Mouse (Mus musculus): ENCODE results near the gene Mroh9. TPM values are rescaled to one million over a fixed set of nuclear protein-coding genes. Genes with fewer than 3 reads are reported as not detected.

The Mroh9 gene
- polyA plus RNA-seq, 1 experiment from 2014 or later: not detected

- H3K9ac ChIP-seq: no peak overlapping the region
- 49% methylated on average over 2 of the region's 2 CpGs for WGBS
- no peaks in the 10 kb centered on the region for H3K27me3 ChIP-seq
- H3K27ac ChIP-seq: no peak overlapping the region
- H3K36me3 ChIP-seq (ENCODE audit: poor library complexity, severe bottlenecking): no peaks in the 10 kb centered on the region
- H3K4me3 ChIP-seq: no peak overlapping the region
- no peak overlapping the region for H3K4me2 ChIP-seq
- no peak for ATAC-seq
- no peaks in the 10 kb centered on the region for H3K9me3 ChIP-seq (replicated peaks)
- no peaks in the 10 kb centered on the region for H3K4me1 ChIP-seq
These were observed 28.1 kb downstream of the Mroh9 start for GRCm38 (mm10) chr1:163057363-163057762.

GRCm38 (mm10) chr1:163055629-163056028 is 29.8 kb downstream of the Mroh9 start:
- Histone ChIP-seq H3K36me3 (ENCODE audit: poor library complexity, severe bottlenecking) (no peaks in the 10 kb centered on the region), H3K4me2 (no peak overlapping the region), H3K27me3 (no peaks in the 10 kb centered on the region), H3K9me3 (replicated peaks) (no peaks in the 10 kb centered on the region), H3K9ac (no peak overlapping the region), H3K4me1 (no peaks in the 10 kb centered on the region), H3K4me3 (no peak overlapping the region), H3K27ac (no peak overlapping the region)
- no peak for ATAC-seq

- H3K4me2 ChIP-seq: no peak overlapping the region
- H3K4me3 ChIP-seq: no peak overlapping the region
- no peaks in the 10 kb centered on the region for H3K27me3 ChIP-seq
- H3K9ac ChIP-seq: no peak overlapping the region
- H3K4me1 ChIP-seq: no peaks in the 10 kb centered on the region
- no peak overlapping the region for H3K27ac ChIP-seq
- ATAC-seq: no peak
- no peaks in the 10 kb centered on the region for H3K9me3 ChIP-seq (replicated peaks)
- H3K36me3 ChIP-seq (ENCODE audit: poor library complexity, severe bottlenecking): no peaks in the 10 kb centered on the region
These were observed 62.4 kb downstream of the Mroh9 start for GRCm38 (mm10) chr1:163023075-163023474.

- 70% methylated on average over 3 of the region's 3 CpGs for WGBS
- no peak overlapping the region for H3K4me2 ChIP-seq
- no peaks in the 10 kb centered on the region for H3K4me1 ChIP-seq
- H3K27me3 ChIP-seq: no peaks in the 10 kb centered on the region
- H3K27ac ChIP-seq: no peak overlapping the region
- no peak overlapping the region for H3K4me3 ChIP-seq
- H3K36me3 ChIP-seq (ENCODE audit: poor library complexity, severe bottlenecking): no peaks in the 10 kb centered on the region
- no peak overlapping the region for H3K9ac ChIP-seq
- no peaks in the 10 kb centered on the region for H3K9me3 ChIP-seq (replicated peaks)
- no peak for ATAC-seq
These were observed 76.2 kb downstream of the Mroh9 start for GRCm38 (mm10) chr1:163009220-163009619.

- H3K9me3 ChIP-seq (replicated peaks): no peaks in the 10 kb centered on the region
- no peak for ATAC-seq
- no peak overlapping the region for H3K27ac ChIP-seq
- H3K4me3 ChIP-seq: no peak overlapping the region
- H3K27me3 ChIP-seq: no peaks in the 10 kb centered on the region
- no peaks in the 10 kb centered on the region for H3K36me3 ChIP-seq (ENCODE audit: poor library complexity, severe bottlenecking)
- H3K9ac ChIP-seq: no peak overlapping the region
- H3K4me2 ChIP-seq: no peak overlapping the region
- 91% methylated on average over 2 of the region's 2 CpGs for WGBS
- H3K4me1 ChIP-seq: no peaks in the 10 kb centered on the region
These were observed 82.0 kb downstream of the Mroh9 start for GRCm38 (mm10) chr1:163003496-163003895.

- no peaks in the 10 kb centered on the region for H3K9me3 ChIP-seq (replicated peaks)
- no peaks in the 10 kb centered on the region for H3K36me3 ChIP-seq (ENCODE audit: poor library complexity, severe bottlenecking)
- no peak overlapping the region for H3K27ac ChIP-seq
- H3K9ac ChIP-seq: no peak overlapping the region
- H3K4me3 ChIP-seq: no peak overlapping the region
- H3K27me3 ChIP-seq: no peaks in the 10 kb centered on the region
- no peak overlapping the region for H3K4me2 ChIP-seq
- no peak for ATAC-seq
- WGBS: 84% methylated on average over 4 of the region's 4 CpGs
- H3K4me1 ChIP-seq: no peaks in the 10 kb centered on the region
These were observed 84.1 kb downstream of the Mroh9 start for GRCm38 (mm10) chr1:163001271-163001829.

GRCm38 (mm10) chr1:162987546-162987945 is 97.9 kb downstream of the Mroh9 start:
- no peaks in the 10 kb centered on the region for H3K27me3 ChIP-seq
- H3K4me2 ChIP-seq: no peak overlapping the region
- no peak overlapping the region for H3K27ac ChIP-seq
- no peaks in the 10 kb centered on the region for H3K9me3 ChIP-seq (replicated peaks)
- no peaks in the 10 kb centered on the region for H3K36me3 ChIP-seq (ENCODE audit: poor library complexity, severe bottlenecking)
- no peak overlapping the region for H3K9ac ChIP-seq
- ATAC-seq: no peak
- no peaks in the 10 kb centered on the region for H3K4me1 ChIP-seq
- 97% methylated on average over 3 of the region's 3 CpGs for WGBS
- no peak overlapping the region for H3K4me3 ChIP-seq

- no peak overlapping the region for H3K27ac ChIP-seq
- no peaks in the 10 kb centered on the region for H3K36me3 ChIP-seq (ENCODE audit: poor library complexity, severe bottlenecking)
- H3K4me1 ChIP-seq: no peaks in the 10 kb centered on the region
- H3K4me2 ChIP-seq: no peak overlapping the region
- no peak overlapping the region for H3K9ac ChIP-seq
- no peak overlapping the region for H3K4me3 ChIP-seq
- no peak for ATAC-seq
- no peaks in the 10 kb centered on the region for H3K9me3 ChIP-seq (replicated peaks)
- no peaks in the 10 kb centered on the region for H3K27me3 ChIP-seq
- WGBS: 85% methylated on average over 1 of the region's 1 CpGs
These were observed 98.7 kb downstream of the Mroh9 start for GRCm38 (mm10) chr1:162986777-162987176.

GRCm38 (mm10) chr1:162986121-162986748 is 99.2 kb downstream of the Mroh9 start:
- Histone ChIP-seq H3K4me3 (no peak overlapping the region), H3K27me3 (no peaks in the 10 kb centered on the region), H3K36me3 (ENCODE audit: poor library complexity, severe bottlenecking) (no peaks in the 10 kb centered on the region), H3K9me3 (replicated peaks) (no peaks in the 10 kb centered on the region), H3K27ac (no peak overlapping the region), H3K4me2 (no peak overlapping the region), H3K9ac (no peak overlapping the region), H3K4me1 (no peaks in the 10 kb centered on the region)
- WGBS: 90% methylated on average over 2 of the region's 2 CpGs
- no peak for ATAC-seq

GRCm38 (mm10) chr1:162984428-162984827 is 101.0 kb downstream of the Mroh9 start, which contains the start of gene Fmo3:
Gene Fmo3, minus strand, starts transcription at chr1:162984528.
- H3K27me3 ChIP-seq: no peaks in the 10 kb centered on the region
- H3K9me3 ChIP-seq (replicated peaks): no peaks in the 10 kb centered on the region
- ATAC-seq: no peak
- H3K4me2 ChIP-seq: no peak within 1 kb of the TSS
- WGBS: 74% methylated on average over 1 of the region's 1 CpGs
- H3K36me3 ChIP-seq (ENCODE audit: poor library complexity, severe bottlenecking): no peaks in the 10 kb centered on the region
- H3K9ac ChIP-seq: no peak within 1 kb of the TSS
- no peak within 1 kb of the TSS for H3K4me3 ChIP-seq
- no peaks in the 10 kb centered on the region for H3K4me1 ChIP-seq
- no peak within 1 kb of the TSS for H3K27ac ChIP-seq

Other genes starting within 250 kb of the Mroh9 start
- gene Fmo1, start 219.1 kb downstream of the Mroh9 start, polyA plus RNA-seq (2015; fragmentation: Nextera tagmentation; extraction: Ambion mirVana): 9.4 and 10.6 TPM in 2 replicates
- 0.09 TPM in 1 of 2 replicates, not detected in the other for gene Fmo2, start 186.9 kb downstream of the Mroh9 start, polyA plus RNA-seq (2015; fragmentation: Nextera tagmentation; extraction: Ambion mirVana)
- gene Fmo6, start 148.2 kb downstream of the Mroh9 start, polyA plus RNA-seq (2015; fragmentation: Nextera tagmentation; extraction: Ambion mirVana): not detected in 2 replicates
- not detected in 2 replicates for gene Fmo3, start 101.1 kb downstream of the Mroh9 start, polyA plus RNA-seq (2015; fragmentation: Nextera tagmentation; extraction: Ambion mirVana)
- 8.6 and 9.1 TPM in 2 replicates for gene Prrx1, start 228.0 kb upstream of the Mroh9 start, polyA plus RNA-seq (2015; fragmentation: Nextera tagmentation; extraction: Ambion mirVana)